Mouse (Mus musculus) forebrain, embryonic 16.5 days (tissue): ENCODE data around the gene Ifitm10. TPM values are rescaled to one million over a fixed set of nuclear protein-coding genes. Genes with fewer than 3 reads are reported as not detected.
A peak's percentile ranks its signal among the peaks of the same experiment; 100 is the strongest.
"Not testable (repeated sequence)": the region's sequence is repeated elsewhere in the genome, so short reads cannot be mapped to it uniquely, and the experiment has no call there.

Experiments used
- ATAC-seq: fragments of 200-750 bp; cut with Nextera tagmentation; 2 replicates; pipeline ENCODE4 v1.8.0; 2017; ENCODE audit warnings: mild to moderate bottlenecking, moderate library complexity
- H3K27ac ChIP-seq: fragments of 300-500 bp; sonication (generic); 2 replicates; pipeline ENCODE4 v1.5.1; 2014; ENCODE audit warnings: low read length, control low read depth
- H3K27me3 ChIP-seq: fragments of 300-500 bp; sonication (generic); replicated peaks from 2 replicates; pipeline ENCODE4 v1.6.1; 2014; ENCODE audit warnings: low read length; ENCODE audit not compliant: control insufficient read depth, insufficient read depth
- H3K36me3 ChIP-seq: fragments of 300-500 bp; sonication (generic); 2 replicates; pipeline ENCODE4 v1.6.1; 2014; ENCODE audit not compliant: control insufficient read depth, insufficient read depth
- H3K4me1 ChIP-seq: fragments of 300-500 bp; sonication (generic); replicated peaks from 2 replicates; pipeline ENCODE4 v1.6.1; 2014; ENCODE audit warnings: low read length; ENCODE audit not compliant: control insufficient read depth, insufficient read depth
- H3K4me2 ChIP-seq: fragments of 300-500 bp; sonication (generic); 2 replicates; pipeline ENCODE4 v1.6.1; 2014; ENCODE audit warnings: mild to moderate bottlenecking, low read length, control low read depth
- H3K4me3 ChIP-seq: fragments of 300-500 bp; sonication (generic); replicated peaks from 2 replicates; pipeline ENCODE4 v1.5.1; 2014; ENCODE audit warnings: mild to moderate bottlenecking, low read length, control low read depth
- H3K9ac ChIP-seq: fragments of 300-500 bp; sonication (generic); replicated peaks from 2 replicates; pipeline ENCODE4 v1.6.1; 2014; ENCODE audit warnings: low read depth, low read length, control low read depth
- H3K9me3 ChIP-seq: fragments of 300-500 bp; sonication (generic); 2 replicates; pipeline ENCODE4 v1.6.1; 2016; ENCODE audit warnings: low read length; ENCODE audit not compliant: control insufficient read depth
- WGBS: fragments of 180-500 bp; shearing (Covaris S2); extraction: QIAGEN DNeasy Blood & Tissue Kit; methylation state at CpG from one replicate; pipeline ENCODE4 v1.1.7; 2014; 5-methylcytosine and 5-hydroxymethylcytosine counted together
- polyA plus RNA-seq: library from polyadenylated mRNA; unstranded; fragments of >200 nt; fragmentation: Nextera tagmentation; extraction: Ambion mirVana; gene quantifications from 2 replicates; pipeline ENCODE4 v1.2.1, GENCODE M21; 2015

Ifitm10 gene
- polyA plus RNA-seq, 1 experiment from 2014 or later = 3.8 TPM

DNA sequence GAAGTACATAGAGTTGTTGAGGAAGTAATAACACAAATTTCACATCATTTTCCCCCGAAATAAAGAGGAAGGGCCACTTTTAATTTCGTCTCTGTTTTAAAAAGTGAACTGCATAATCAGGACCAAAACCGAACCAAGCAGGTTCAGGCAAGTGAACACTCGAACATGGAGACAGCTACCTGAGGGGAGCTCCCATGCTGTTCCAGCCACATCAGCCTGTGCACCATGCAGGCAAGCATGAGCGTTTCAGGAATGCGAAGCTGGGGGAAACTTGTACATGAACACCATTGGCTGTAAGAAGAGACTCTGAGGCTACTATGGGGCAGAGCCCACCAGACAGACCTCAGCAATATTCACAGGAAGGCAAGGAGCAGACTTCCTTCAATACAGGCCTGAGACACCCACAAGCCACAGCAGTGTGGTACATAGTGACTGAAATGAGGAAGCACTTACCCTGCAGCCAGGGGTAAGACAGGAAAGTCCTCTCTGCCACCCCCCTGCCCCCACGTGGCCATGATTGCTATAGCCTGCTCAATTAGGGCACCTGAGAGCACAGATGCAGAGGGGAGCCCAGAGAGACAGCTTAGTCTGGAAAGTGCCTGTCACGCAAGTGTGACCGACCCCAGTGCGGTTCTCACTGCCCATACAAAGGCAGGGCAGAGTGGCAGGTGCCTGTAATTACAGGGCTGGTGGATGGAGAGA, 33.1 kb downstream of the Ifitm10 start:
- no peaks in the 10 kb centered on the region for H3K36me3 ChIP-seq
- no peak for ATAC-seq
- H3K4me1 ChIP-seq = no peaks in the 10 kb centered on the region
- no peak overlapping the region for H3K4me2 ChIP-seq
- no peaks in the 10 kb centered on the region for H3K27me3 ChIP-seq
- H3K27ac ChIP-seq = no peak overlapping the region
- no peak overlapping the region for H3K9ac ChIP-seq
- WGBS = 64% methylated on average over 10 of the region's 10 CpGs
- H3K9me3 ChIP-seq = no peaks in the 10 kb centered on the region
- H3K4me3 ChIP-seq = no peak overlapping the region

DNA sequence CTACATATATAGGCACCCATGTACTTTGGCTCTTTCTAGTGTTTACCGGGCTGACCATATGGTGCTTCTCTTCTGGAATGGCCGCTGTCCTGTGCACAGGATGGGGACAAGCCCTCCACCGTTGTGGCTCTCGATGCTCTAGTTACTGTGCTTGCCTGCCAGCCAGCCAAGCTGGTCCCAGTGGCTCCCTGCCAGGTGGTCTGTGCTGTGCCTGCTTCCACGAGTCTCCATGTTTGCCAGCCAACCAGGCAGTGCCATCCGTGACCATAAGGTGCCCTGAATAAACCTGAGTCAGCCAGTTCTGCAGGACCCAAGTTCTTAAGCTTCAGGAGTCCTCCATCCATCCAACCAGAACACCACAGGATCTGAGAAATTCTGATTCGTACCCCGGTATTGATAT, 38.4 kb downstream of the Ifitm10 start:
- no peak overlapping the region for H3K4me2 ChIP-seq
- no peak overlapping the region for H3K4me3 ChIP-seq
- no peak overlapping the region for H3K27ac ChIP-seq
- no peak overlapping the region for H3K9ac ChIP-seq
- WGBS = 60% methylated on average over 8 of the region's 8 CpGs
- no peaks in the 10 kb centered on the region for H3K36me3 ChIP-seq
- H3K9me3 ChIP-seq = no peaks in the 10 kb centered on the region
- peak; percentile 26; the same call in 1 of the 2 replicates for ATAC-seq
- H3K4me1 ChIP-seq = no peaks in the 10 kb centered on the region; the same call in 1 of the 2 replicates
- H3K27me3 ChIP-seq = no peaks in the 10 kb centered on the region

DNA sequence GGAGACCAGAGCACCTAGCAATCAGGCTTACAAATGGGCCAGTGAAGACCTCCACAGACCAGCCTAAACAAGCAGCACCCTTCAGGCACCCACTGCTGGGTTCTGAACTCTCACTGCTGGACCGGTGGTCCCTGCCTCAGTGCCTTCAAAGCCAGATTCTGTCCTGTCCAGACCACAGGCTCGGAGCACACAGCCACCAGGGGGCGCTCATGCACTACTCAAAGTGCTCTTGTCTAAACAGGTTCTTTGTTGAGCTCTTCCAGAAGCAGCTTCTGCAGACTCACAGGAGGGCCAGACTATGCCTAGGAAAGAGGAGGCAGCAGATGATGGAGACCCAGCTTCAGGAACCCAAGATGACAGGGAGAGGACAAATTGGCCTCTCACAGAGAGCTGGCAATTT, 39.3 kb downstream of the Ifitm10 start:
- ATAC-seq = peak; percentile 92
- H3K36me3 ChIP-seq = no peaks in the 10 kb centered on the region
- no peak overlapping the region for H3K4me2 ChIP-seq
- H3K4me1 ChIP-seq = no peaks in the 10 kb centered on the region; the same call in 1 of the 2 replicates
- H3K9me3 ChIP-seq = no peaks in the 10 kb centered on the region
- no peak overlapping the region for H3K4me3 ChIP-seq
- H3K27me3 ChIP-seq = no peaks in the 10 kb centered on the region
- WGBS = 4% methylated on average over 3 of the region's 3 CpGs
- H3K27ac ChIP-seq = no peak overlapping the region
- H3K9ac ChIP-seq = no peak overlapping the region

DNA sequence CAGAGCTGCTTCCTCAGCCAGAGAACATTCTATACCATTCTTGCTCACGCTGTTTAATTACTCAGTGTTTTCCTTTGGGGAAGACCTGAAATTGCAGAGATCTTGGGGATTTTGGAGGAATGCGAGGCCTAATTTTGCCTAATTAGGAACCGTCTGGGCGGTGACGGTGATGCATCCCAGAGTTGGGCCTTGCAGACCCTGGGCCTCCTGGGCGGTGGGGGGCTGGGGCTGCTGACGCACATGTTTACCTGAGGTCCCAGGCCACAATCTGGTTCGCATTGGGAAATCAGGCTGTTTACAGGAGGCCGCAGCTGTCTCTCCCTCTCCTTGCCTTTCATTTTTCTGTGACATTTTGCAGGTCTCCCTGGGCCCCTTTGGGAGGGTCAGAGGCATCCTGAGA, 40.8 kb downstream of the Ifitm10 start:
- ATAC-seq, H3K9me3 ChIP-seq, H3K4me2 ChIP-seq, H3K4me1 ChIP-seq, H3K36me3 ChIP-seq, H3K4me3 ChIP-seq, H3K9ac ChIP-seq, H3K27ac ChIP-seq, H3K27me3 ChIP-seq: not testable (repeated sequence)
- 52% methylated on average over 2 of the region's 9 CpGs for WGBS

DNA sequence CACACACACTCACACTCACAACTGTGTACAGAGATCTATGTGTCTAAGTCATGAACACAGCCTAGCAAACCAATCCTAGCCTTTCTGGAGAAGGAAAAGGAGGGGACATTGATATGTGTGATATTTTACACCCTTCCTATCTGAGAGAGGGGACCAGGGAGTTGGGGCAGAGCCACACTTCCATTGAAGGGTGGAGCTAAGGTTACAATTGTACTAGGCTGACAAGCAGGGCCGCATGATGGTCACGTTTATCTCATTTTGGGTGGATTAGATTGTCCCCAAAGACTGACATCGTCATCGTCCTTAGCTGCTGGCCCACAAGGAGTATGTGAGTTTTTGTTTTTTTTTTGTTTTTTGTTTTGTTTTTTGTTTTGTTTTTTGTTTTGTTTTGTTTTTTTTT, 42.3 kb downstream of the Ifitm10 start:
- Histone ChIP-seq H3K4me1 (no peaks in the 10 kb centered on the region; the same call in 1 of the 2 replicates), H3K4me3 (no peak overlapping the region), H3K9me3 (no peaks in the 10 kb centered on the region), H3K4me2 (no peak overlapping the region), H3K36me3 (no peaks in the 10 kb centered on the region), H3K9ac (no peak overlapping the region), H3K27me3 (no peaks in the 10 kb centered on the region), H3K27ac (no peak overlapping the region)
- WGBS = 88% methylated on average over 4 of the region's 4 CpGs
- ATAC-seq = no peak

DNA sequence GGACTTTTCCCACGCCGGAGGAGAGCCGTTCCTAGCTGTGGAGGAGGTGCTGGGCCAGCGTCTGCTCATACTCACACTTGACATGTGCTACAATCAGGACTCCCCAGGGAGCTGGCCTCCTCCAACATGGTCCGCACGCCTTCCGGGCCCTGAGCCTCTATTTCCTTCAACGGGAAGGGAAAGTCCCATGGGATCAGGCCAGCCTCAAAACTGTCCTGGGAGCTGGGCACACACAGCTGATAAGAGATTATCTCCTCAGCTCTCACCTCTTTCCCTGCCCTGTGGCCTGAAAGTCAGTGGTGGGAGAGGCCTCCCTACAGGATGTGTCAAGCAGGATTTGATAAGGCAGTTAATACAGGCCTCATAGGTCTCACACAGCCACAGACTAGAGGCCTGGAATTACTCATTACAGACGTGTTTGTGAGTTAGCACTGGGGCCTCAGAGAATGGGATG, 43.3 kb downstream of the Ifitm10 start:
- no peak overlapping the region for H3K4me2 ChIP-seq
- H3K9ac ChIP-seq = no peak overlapping the region
- no peak overlapping the region for H3K4me3 ChIP-seq
- no peak overlapping the region for H3K27ac ChIP-seq
- ATAC-seq = no peak
- H3K9me3 ChIP-seq = no peaks in the 10 kb centered on the region
- WGBS = 85% methylated on average over 9 of the region's 9 CpGs
- no peaks in the 10 kb centered on the region for H3K36me3 ChIP-seq
- H3K4me1 ChIP-seq = no peaks in the 10 kb centered on the region; the same call in 1 of the 2 replicates
- no peaks in the 10 kb centered on the region for H3K27me3 ChIP-seq

DNA sequence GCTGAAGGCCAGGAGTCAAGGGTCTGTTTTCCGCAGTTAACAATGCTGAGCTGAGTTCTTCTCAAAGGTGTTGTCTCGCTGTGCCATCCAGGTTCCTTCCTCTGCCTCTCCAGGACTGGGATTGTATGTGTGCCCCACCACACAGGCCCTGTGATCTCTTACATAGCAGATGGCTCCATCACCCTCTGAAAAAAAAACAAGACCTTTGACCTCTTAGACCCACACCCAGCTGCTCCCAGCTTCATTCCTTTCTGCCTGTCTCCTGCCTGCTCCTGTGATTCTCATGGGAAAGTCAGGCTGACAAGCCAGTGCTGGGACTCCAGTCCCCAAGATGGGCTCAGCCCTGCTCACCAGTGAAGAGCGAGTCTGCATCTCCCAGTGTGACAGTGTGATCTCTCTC, 45.0 kb downstream of the Ifitm10 start:
- H3K36me3 ChIP-seq = no peaks in the 10 kb centered on the region
- no peak overlapping the region for H3K9ac ChIP-seq
- no peak overlapping the region for H3K4me3 ChIP-seq
- H3K27me3 ChIP-seq = no peaks in the 10 kb centered on the region
- no peak overlapping the region for H3K4me2 ChIP-seq
- WGBS = 74% methylated on average over 3 of the region's 3 CpGs
- no peaks in the 10 kb centered on the region for H3K9me3 ChIP-seq
- no peak overlapping the region for H3K27ac ChIP-seq
- no peak for ATAC-seq
- H3K4me1 ChIP-seq = no peaks in the 10 kb centered on the region

DNA sequence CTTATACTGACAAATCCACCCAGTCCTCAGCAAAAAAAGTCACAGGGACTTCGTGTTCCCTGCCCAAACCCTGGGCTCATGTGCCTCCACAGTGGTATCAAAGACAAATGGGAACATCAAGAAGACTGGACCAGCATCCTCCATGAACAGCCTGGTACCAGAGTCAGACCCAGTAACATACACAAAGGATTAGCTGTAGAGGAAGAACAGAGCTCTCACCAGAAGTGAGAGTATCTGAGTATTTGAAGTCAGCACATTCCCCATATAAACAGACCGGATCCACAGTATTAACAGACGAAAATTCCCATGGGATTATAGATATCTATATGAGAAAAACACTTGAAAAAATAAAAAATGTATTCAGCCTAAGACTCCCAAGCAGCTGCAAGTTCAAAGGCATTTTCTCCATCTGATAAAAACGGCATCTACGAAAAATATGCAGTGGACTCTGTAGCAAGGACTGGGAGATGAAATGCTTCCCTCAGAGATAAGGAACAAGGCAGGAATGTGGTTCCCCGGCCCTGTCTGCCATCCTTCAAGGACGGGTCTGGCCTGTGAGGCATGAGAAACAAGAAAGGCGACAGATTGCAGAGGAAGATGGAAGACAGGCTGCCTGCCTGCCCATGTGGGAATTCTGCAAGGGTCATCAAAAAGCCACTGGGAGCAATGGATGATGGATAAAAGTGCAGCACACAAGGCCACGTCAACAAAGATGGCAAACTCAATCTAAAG, 46.7 kb downstream of the Ifitm10 start:
- no peaks in the 10 kb centered on the region for H3K9me3 ChIP-seq
- H3K9ac ChIP-seq = no peak overlapping the region
- no peak overlapping the region for H3K4me2 ChIP-seq
- H3K4me1 ChIP-seq = no peaks in the 10 kb centered on the region
- no peak for ATAC-seq
- no peaks in the 10 kb centered on the region for H3K36me3 ChIP-seq
- WGBS = 78% methylated on average over 9 of the region's 9 CpGs
- H3K27ac ChIP-seq = no peak overlapping the region
- no peak overlapping the region for H3K4me3 ChIP-seq
- no peaks in the 10 kb centered on the region for H3K27me3 ChIP-seq

DNA sequence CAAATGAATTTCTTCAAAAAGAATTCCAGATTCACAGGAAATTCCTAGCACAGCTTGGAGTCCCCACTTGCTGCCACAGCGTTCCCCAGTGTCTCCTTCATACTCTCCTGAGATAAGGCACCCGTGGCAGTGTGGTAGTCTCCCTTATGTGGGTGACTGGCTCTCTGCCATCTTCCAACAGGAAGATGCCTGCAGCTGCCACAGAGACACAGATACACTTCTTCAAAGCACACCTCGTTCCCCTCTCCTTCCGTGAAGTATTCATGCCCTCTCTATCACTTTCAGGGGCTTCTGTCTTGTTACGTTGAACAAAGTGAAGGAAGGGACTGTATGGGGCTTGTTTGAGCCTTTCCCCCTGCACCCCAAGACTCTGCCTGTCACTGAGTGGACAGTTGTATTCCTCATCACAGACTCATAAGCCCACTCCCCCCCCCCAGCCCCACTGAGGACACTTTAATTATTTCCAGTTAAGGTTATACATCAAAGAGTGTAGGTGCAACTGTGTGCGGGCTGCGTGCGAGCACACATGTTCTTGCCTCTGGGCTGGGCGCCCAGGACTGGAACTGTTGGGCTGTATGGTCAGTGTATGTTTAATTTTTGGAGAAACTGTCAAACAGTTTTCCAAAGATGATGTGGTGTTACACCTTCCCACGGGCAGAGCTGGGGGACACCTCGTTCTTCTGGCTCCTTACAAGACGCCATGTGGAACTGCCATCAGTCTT, 50.0 kb downstream of the Ifitm10 start:
- no peak overlapping the region for H3K4me3 ChIP-seq
- no peaks in the 10 kb centered on the region for H3K36me3 ChIP-seq
- no peak for ATAC-seq
- WGBS = 85% methylated on average over 12 of the region's 12 CpGs
- H3K9ac ChIP-seq = no peak overlapping the region
- H3K27me3 ChIP-seq = no peaks in the 10 kb centered on the region
- no peaks in the 10 kb centered on the region for H3K4me1 ChIP-seq
- no peak overlapping the region for H3K27ac ChIP-seq
- H3K9me3 ChIP-seq = no peaks in the 10 kb centered on the region
- H3K4me2 ChIP-seq = no peak overlapping the region
